Mouse (Mus musculus): ENCODE measurements around the gene Gm40193. TPM values are rescaled to one million over a fixed set of nuclear protein-coding genes. Genes with fewer than 3 reads are reported as not detected.

Gm40193 gene
- polyA plus RNA-seq, 1 experiment = not detected

DNA sequence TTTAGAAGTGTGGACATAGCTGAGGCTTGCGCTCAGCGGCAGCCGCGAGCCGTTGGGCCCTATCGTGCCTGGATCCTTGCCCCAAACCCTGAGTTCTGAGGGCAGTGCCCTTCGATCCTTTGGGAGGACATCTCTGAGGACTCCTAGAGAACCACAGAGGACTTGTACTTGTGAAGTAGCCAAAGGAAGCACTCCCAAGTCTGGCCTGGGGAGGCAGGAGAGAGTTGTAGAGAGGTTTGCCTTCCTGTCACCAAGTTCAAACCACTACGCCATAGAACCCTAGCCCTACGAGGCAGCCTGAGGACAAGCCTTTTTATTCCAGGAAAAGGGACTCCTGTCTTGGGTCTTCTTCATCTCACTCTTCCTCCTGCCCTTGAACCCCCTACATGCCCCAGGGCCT, 24.8 kb upstream of the Gm40193 start:
- no peak for TF ChIP-seq GATA1 (IDR thresholded peaks at IDR 0.05; ENCODE audit: low read length)

DNA sequence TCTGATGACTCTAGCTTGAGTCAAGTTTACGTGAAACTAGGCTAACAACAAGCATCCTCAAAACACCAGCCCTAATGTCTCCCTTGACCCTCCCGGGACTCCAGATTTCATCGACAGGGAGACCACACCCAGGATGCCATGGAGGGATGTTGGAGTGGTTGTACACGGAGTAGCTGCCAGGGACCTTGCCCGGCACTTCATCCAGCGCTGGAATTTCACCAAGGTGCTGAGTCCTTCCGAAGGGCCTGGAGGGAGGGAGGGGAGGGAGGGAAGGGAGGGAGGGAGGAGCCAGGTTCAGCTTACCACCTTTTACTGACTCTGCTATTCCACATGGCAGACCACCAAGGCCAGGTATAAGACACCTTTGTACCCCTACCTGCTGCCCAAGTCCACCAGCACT, 21.2 kb upstream of the Gm40193 start:
- TF ChIP-seq GATA1 (IDR thresholded peaks at IDR 0.05; ENCODE audit: low read length) = no peak

- TF ChIP-seq GATA1 (IDR thresholded peaks at IDR 0.05; ENCODE audit: low read length) = no peak
Measured at GRCm38 (mm10) chr11:70551526-70551925, 18.8 kb upstream of the Gm40193 start.

- no peak for TF ChIP-seq GATA1 (IDR thresholded peaks at IDR 0.05; ENCODE audit: low read length)
Measured at GRCm38 (mm10) chr11:70544496-70544895, 11.8 kb upstream of the Gm40193 start.

DNA sequence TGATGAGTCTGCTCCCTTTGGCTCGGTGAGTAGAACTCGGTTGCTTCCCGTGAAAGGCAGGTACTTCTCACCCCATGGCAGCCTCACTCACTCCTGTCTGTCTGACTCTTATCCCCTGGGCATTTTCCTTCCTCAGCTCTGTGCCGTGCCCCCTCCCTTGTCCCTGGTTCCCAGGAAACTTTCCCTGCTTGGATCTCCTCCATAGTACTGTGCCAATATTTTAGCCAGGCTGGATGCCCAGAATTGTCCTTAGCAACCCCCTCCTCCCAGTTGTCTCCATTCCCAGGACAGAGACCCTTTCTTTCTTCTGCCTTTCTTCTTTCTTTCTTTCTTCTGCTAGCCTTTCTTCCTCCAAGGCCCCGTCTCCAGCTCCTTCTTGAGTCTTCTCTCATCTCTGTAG, 8.7 kb upstream of the Gm40193 start:
- TF ChIP-seq GATA1 (IDR thresholded peaks at IDR 0.05; ENCODE audit: low read length) = no peak

- TF ChIP-seq GATA1 (IDR thresholded peaks at IDR 0.05; ENCODE audit: low read length) = no peak
Measured at GRCm38 (mm10) chr11:70540928-70541327, 8.2 kb upstream of the Gm40193 start.

DNA sequence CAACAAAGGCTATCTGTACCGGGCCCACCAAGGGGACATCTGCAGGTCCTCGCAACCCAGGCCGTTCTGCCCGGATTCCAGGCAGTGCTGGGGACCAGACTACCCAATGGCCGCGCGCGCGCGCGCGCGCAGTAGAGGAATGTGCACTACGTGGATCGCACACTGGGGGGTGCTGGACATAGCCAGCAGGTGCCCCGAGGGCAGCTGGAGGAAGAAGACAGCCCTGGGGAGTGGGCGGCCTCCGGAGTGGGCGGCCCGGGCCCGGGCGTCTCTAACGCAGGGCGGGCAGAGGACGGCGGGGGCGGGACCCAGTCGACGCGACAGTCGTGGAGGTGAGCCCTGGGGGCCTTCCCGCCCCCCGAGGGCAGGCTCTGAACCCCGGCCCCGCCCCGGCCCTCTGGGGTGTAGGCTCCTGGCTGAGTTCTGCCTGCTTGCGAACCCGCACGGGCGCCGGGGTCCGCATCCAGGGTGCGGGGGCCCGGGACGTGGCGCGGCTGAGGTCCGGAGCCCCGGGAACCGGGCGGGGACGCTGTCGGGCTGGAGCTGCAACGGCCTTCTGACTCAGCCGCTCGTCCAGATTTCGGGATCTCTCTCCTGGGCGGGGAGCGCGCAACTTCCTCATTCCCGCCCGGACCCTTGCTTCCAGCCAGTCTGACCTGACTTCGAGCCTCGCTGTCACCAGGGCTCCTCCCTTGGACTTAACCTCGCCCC, 7.3 kb upstream of the Gm40193 start, which contains the start of gene Pld2:
Pld2 (plus strand) TSS at position 188 of the 711 bp plus-strand sequence.
- no peak for TF ChIP-seq GATA1 (IDR thresholded peaks at IDR 0.05; ENCODE audit: low read length)

GRCm38 (mm10) chr11:70539423-70539822, 6.7 kb upstream of the Gm40193 start:
- no peak for TF ChIP-seq GATA1 (IDR thresholded peaks at IDR 0.05; ENCODE audit: low read length)

DNA sequence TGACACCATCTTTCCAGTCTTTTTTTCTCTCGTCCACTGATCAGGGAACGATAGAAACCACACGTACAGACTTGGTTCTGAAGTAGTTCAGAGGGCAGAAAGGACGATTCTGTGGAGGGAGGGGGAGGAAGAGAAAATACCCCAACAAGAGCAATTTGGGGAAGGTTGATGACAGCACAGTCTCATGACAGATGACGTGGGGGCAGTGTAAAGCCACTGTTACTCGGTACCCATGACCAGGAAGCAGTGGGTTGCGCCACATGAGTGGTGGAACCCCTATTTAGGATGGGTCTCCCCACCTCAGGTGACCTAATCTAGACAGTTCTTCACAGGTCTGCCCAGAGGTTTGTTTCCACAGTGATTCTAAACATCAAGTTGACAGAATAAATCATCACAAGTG, 4.1 kb downstream of the Gm40193 start:
- TF ChIP-seq GATA1 (IDR thresholded peaks at IDR 0.05; ENCODE audit: low read length) = no peak

DNA sequence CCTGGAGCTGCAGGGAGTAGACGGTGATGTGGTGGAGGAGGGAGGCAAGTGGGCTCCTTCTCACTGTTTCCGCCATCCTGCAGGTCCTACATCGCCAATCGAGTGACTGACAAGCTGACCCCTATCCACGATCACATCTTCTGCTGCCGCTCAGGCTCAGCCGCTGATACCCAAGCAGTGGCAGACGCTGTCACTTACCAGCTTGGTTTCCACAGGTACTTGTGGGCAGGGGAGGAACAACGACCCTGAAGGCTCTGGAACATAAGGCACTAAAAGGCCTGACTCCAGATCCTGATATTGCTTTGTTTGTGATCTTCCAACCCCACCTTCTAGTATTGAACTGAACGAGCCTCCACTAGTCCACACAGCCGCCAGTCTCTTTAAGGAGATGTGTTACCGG, 6.5 kb downstream of the Gm40193 start:
- TF ChIP-seq GATA1 (IDR thresholded peaks at IDR 0.05; ENCODE audit: low read length) = no peak

DNA sequence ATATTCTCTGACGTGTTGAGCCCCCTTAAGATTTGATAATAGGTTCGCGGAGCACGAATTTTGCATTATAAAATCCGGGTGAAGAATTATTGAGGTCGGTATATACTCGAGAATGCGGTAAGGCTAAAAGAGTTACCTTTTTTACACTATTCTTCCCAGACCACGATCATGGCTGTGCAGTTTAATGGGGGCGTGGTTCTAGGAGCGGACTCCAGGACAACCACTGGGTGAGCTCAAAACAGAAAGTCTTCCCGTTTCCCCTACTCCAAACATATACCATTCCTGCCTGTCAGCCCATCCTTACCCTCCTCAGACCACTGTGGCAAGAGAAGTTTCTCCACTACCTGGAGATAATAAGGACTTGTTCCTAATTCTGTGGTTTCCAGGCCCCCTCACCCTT, 7.0 kb downstream of the Gm40193 start:
- no peak for TF ChIP-seq GATA1 (IDR thresholded peaks at IDR 0.05; ENCODE audit: low read length)

GRCm38 (mm10) chr11:70525184-70525678, 7.5 kb downstream of the Gm40193 start, which contains the start of gene Psmb6:
Psmb6 (plus strand) TSS chr11:70525367.
- TF ChIP-seq GATA1 (IDR thresholded peaks at IDR 0.05; ENCODE audit: low read length) = no peak

- TF ChIP-seq GATA1 (IDR thresholded peaks at IDR 0.05; ENCODE audit: low read length) = no peak
Measured at GRCm38 (mm10) chr11:70524782-70525181, 8.0 kb downstream of the Gm40193 start.

GRCm38 (mm10) chr11:70520178-70520769, 12.5 kb downstream of the Gm40193 start:
- TF ChIP-seq GATA1 (IDR thresholded peaks at IDR 0.05; ENCODE audit: low read length) = no peak

GRCm38 (mm10) chr11:70518923-70519322, 13.8 kb downstream of the Gm40193 start, which contains the start of gene Gltpd2:
Gltpd2 (plus strand) TSS chr11:70519196.
- no peak for TF ChIP-seq GATA1 (IDR thresholded peaks at IDR 0.05; ENCODE audit: low read length)

DNA sequence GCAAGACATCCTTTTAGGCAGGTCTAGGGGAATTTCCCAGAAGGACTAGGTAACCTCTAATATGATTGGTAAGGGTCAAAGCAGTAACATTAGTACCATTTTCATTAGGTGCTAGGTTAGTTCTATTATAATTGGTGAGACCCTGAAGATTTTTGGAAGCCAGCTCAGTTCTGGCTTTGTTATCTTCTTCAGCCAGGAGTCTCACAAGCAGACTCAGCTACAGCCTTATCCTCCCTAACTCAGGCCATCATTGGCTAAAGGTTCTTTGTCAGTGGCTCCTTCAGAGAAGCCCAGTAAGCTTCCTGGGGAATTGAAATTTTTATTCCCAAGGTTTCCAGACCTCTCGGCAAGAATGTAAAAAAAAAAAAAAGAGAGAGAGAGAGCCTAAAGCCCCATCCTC, 14.3 kb downstream of the Gm40193 start:
- TF ChIP-seq GATA1 (IDR thresholded peaks at IDR 0.05; ENCODE audit: low read length) = no peak

- no peak for TF ChIP-seq GATA1 (IDR thresholded peaks at IDR 0.05; ENCODE audit: low read length)
Measured at GRCm38 (mm10) chr11:70516352-70516751, 16.4 kb downstream of the Gm40193 start.
